Mouse (Mus musculus) neural tube, embryonic 12.5 days (tissue): ENCODE results near the gene Gadd45g. TPM values are rescaled to one million over a fixed set of nuclear protein-coding genes. Genes with fewer than 3 reads are reported as not detected.
A peak's percentile ranks its signal among the peaks of the same experiment; 100 is the strongest.

Experiments
- ATAC-seq: fragments of 200-750 bp; cut with Nextera tagmentation; 2 replicates; pipeline ENCODE4 v1.8.0; 2017; ENCODE audit warnings: low read depth, mild to moderate bottlenecking, moderate TSS enrichment, moderate library complexity; ENCODE audit not compliant: low FRiP score
- H3K27ac ChIP-seq: fragments of 300-500 bp; sonication (generic); 2 replicates; pipeline ENCODE4 v1.5.1; 2016
- H3K27me3 ChIP-seq: fragments of 300-500 bp; sonication (generic); replicated peaks from 2 replicates; pipeline ENCODE4 v1.6.1; 2016; ENCODE audit warnings: mild to moderate bottlenecking
- H3K36me3 ChIP-seq: fragments of 300-500 bp; sonication (generic); 2 replicates; pipeline ENCODE4 v1.6.1; 2016; ENCODE audit warnings: mild to moderate bottlenecking
- H3K4me1 ChIP-seq: fragments of 300-500 bp; sonication (generic); 2 replicates; pipeline ENCODE4 v1.6.1; 2016
- H3K4me2 ChIP-seq: fragments of 300-500 bp; sonication (generic); replicated peaks from 2 replicates; pipeline ENCODE4 v1.6.1; 2016; ENCODE audit warnings: mild to moderate bottlenecking
- H3K4me3 ChIP-seq: fragments of 300-500 bp; sonication (generic); 2 replicates; pipeline ENCODE4 v1.5.1; 2016
- H3K9ac ChIP-seq: fragments of 300-500 bp; sonication (generic); 2 replicates; pipeline ENCODE4 v1.6.1; 2016; ENCODE audit warnings: mild to moderate bottlenecking
- H3K9me3 ChIP-seq: fragments of 300-500 bp; sonication (generic); 2 replicates; pipeline ENCODE4 v1.6.1; 2016; ENCODE audit warnings: mild to moderate bottlenecking
- WGBS: fragments of 180-500 bp; shearing (Covaris S2); methylation state at CpG from one replicate; pipeline ENCODE4 v1.1.7; 2016; 5-methylcytosine and 5-hydroxymethylcytosine counted together
- polyA plus RNA-seq: library from polyadenylated mRNA; unstranded; fragments of >200 nt; fragmentation: Nextera tagmentation; extraction: Ambion mirVana; gene quantifications from 2 replicates; pipeline ENCODE4 v1.2.1, GENCODE M21; 2016

The Gadd45g gene
- polyA plus RNA-seq, 1 experiment from 2014 or later, result 261 TPM

- peaks cover 19% of the 10 kb centered on the region for H3K4me1 ChIP-seq
- H3K9ac ChIP-seq, result no peak overlapping the region
- H3K27me3 ChIP-seq, result peaks cover 53% of the 10 kb centered on the region
- no peak overlapping the region for H3K4me2 ChIP-seq
- no peak overlapping the region for H3K4me3 ChIP-seq
- H3K27ac ChIP-seq, result no peak overlapping the region
- 24% methylated on average over 8 of the region's 8 CpGs for WGBS
- ATAC-seq, result no peak
- no peaks in the 10 kb centered on the region for H3K36me3 ChIP-seq
- H3K9me3 ChIP-seq, result no peaks in the 10 kb centered on the region
Observed at GRCm38 (mm10) chr13:51839250-51840026, 7.0 kb upstream of the Gadd45g start.

GRCm38 (mm10) chr13:51840702-51841101 lies 5.8 kb upstream of the Gadd45g start:
- Histone ChIP-seq H3K27me3 (peaks cover 53% of the 10 kb centered on the region), H3K27ac (no peak overlapping the region), H3K4me2 (no peak overlapping the region), H3K9ac (no peak overlapping the region), H3K4me3 (no peak overlapping the region), H3K9me3 (no peaks in the 10 kb centered on the region), H3K4me1 (peaks cover 27% of the 10 kb centered on the region), H3K36me3 (no peaks in the 10 kb centered on the region)
- 54% methylated on average over 6 of the region's 6 CpGs for WGBS
- ATAC-seq, result no peak

GRCm38 (mm10) chr13:51841541-51842115 lies 4.8 kb upstream of the Gadd45g start:
- Histone ChIP-seq H3K36me3 (no peaks in the 10 kb centered on the region), H3K27me3 (peaks cover 53% of the 10 kb centered on the region), H3K9ac (no peak overlapping the region), H3K9me3 (no peaks in the 10 kb centered on the region), H3K4me1 (peaks cover 27% of the 10 kb centered on the region), H3K27ac (no peak overlapping the region), H3K4me3 (no peak overlapping the region), H3K4me2 (peak overlapping the region; percentile 42; the same call in 1 of the 2 replicates)
- WGBS, result 13% methylated on average over 12 of the region's 12 CpGs
- ATAC-seq, result no peak

- peak overlapping the region; percentile 42 for H3K4me2 ChIP-seq
- ATAC-seq, result no peak
- H3K9me3 ChIP-seq, result no peaks in the 10 kb centered on the region
- no peaks in the 10 kb centered on the region for H3K36me3 ChIP-seq
- peaks cover 48% of the 10 kb centered on the region for H3K27me3 ChIP-seq
- no peak overlapping the region for H3K4me3 ChIP-seq
- H3K9ac ChIP-seq, result no peak overlapping the region
- WGBS, result 6% methylated on average over 5 of the region's 5 CpGs
- H3K27ac ChIP-seq, result no peak overlapping the region
- H3K4me1 ChIP-seq, result peaks cover 30% of the 10 kb centered on the region
Observed at GRCm38 (mm10) chr13:51842191-51842590, 4.3 kb upstream of the Gadd45g start.

- H3K27ac ChIP-seq, result no peak overlapping the region
- H3K4me1 ChIP-seq, result peaks cover 31% of the 10 kb centered on the region
- peak overlapping the region; percentile 23; the same call in 1 of the 2 replicates for H3K9ac ChIP-seq
- no peak overlapping the region for H3K4me3 ChIP-seq
- H3K9me3 ChIP-seq, result no peaks in the 10 kb centered on the region
- ATAC-seq, result no peak
- no peaks in the 10 kb centered on the region for H3K36me3 ChIP-seq
- H3K27me3 ChIP-seq, result peaks cover 48% of the 10 kb centered on the region
- WGBS, result 10% methylated on average over 12 of the region's 12 CpGs
- peak overlapping the region; percentile 42 for H3K4me2 ChIP-seq
Observed at GRCm38 (mm10) chr13:51842773-51843172, 3.7 kb upstream of the Gadd45g start.

- Histone ChIP-seq H3K36me3 (no peaks in the 10 kb centered on the region), H3K4me1 (peaks cover 36% of the 10 kb centered on the region), H3K4me2 (0 out of 2 replicates have a peak overlapping the region, but pooled peaks have one; percentile 42)
Observed at GRCm38 (mm10) chr13:51843298-51843697, 3.2 kb upstream of the Gadd45g start.

GRCm38 (mm10) chr13:51844118-51844517 lies 2.4 kb upstream of the Gadd45g start:
- Histone ChIP-seq H3K36me3 (no peaks in the 10 kb centered on the region), H3K4me3 (no peak overlapping the region), H3K27ac (no peak overlapping the region), H3K9ac (no peak overlapping the region), H3K27me3 (peaks cover 38% of the 10 kb centered on the region), H3K4me1 (peaks cover 44% of the 10 kb centered on the region), H3K4me2 (no peak overlapping the region), H3K9me3 (no peaks in the 10 kb centered on the region)
- WGBS, result 84% methylated on average over 10 of the region's 10 CpGs
- ATAC-seq, result no peak

More at GRCm38 (mm10) chr13:51843298-51843697, 3.2 kb upstream of the Gadd45g start:
- WGBS, result 66% methylated on average over 4 of the region's 4 CpGs
- H3K27me3 ChIP-seq, result peaks cover 43% of the 10 kb centered on the region
- H3K9ac ChIP-seq, result no peak overlapping the region
- no peak for ATAC-seq
- H3K4me3 ChIP-seq, result no peak overlapping the region
- no peaks in the 10 kb centered on the region for H3K9me3 ChIP-seq
- H3K27ac ChIP-seq, result no peak overlapping the region

- Histone ChIP-seq H3K4me2 (peak overlapping the region; percentile 82; the same call in 1 of the 2 replicates), H3K27me3 (peaks cover 34% of the 10 kb centered on the region), H3K9me3 (no peaks in the 10 kb centered on the region), H3K4me3 (no peak overlapping the region), H3K27ac (no peak overlapping the region), H3K4me1 (peaks cover 50% of the 10 kb centered on the region), H3K9ac (no peak overlapping the region), H3K36me3 (no peaks in the 10 kb centered on the region)
- no peak for ATAC-seq
- 19% methylated on average over 10 of the region's 10 CpGs for WGBS
Observed at GRCm38 (mm10) chr13:51844661-51845060, 1.8 kb upstream of the Gadd45g start.

GRCm38 (mm10) chr13:51845072-51845471 lies 1.4 kb upstream of the Gadd45g start:
- Histone ChIP-seq H3K9ac (peak overlapping the region; percentile 60; the same call in 1 of the 2 replicates), H3K27ac (peak overlapping the region; percentile 82; the same call in 1 of the 2 replicates), H3K36me3 (no peaks in the 10 kb centered on the region), H3K4me1 (peaks cover 54% of the 10 kb centered on the region), H3K9me3 (no peaks in the 10 kb centered on the region), H3K27me3 (peaks cover 34% of the 10 kb centered on the region), H3K4me3 (peak overlapping the region; percentile 41; the same call in 1 of the 2 replicates), H3K4me2 (peak overlapping the region; percentile 82)
- 10% methylated on average over 10 of the region's 10 CpGs for whole genome bisulfite sequencing
- ATAC-seq, result no peak

GRCm38 (mm10) chr13:51845591-51846191 lies 787 bp upstream of the Gadd45g start:
- H3K27ac ChIP-seq, result peak overlapping the region; percentile 82
- H3K9ac ChIP-seq, result peak overlapping the region; percentile 60
- H3K9me3 ChIP-seq, result no peaks in the 10 kb centered on the region
- WGBS, result 0% methylated on average over 45 of the region's 45 CpGs
- no peaks in the 10 kb centered on the region for H3K36me3 ChIP-seq
- H3K27me3 ChIP-seq, result peaks cover 31% of the 10 kb centered on the region
- H3K4me2 ChIP-seq, result peak overlapping the region; percentile 82
- peak overlapping the region; percentile 41 for H3K4me3 ChIP-seq
- peak; percentile 70 for ATAC-seq
- peaks cover 52% of the 10 kb centered on the region for H3K4me1 ChIP-seq

GRCm38 (mm10) chr13:51846868-51847793 lies 653 bp downstream of the Gadd45g start:
- peak overlapping the region; percentile 67 for H3K4me3 ChIP-seq
- H3K27ac ChIP-seq, result peak overlapping the region; percentile 82
- no peaks in the 10 kb centered on the region for H3K9me3 ChIP-seq
- ATAC-seq, result 0 out of 2 replicates have a peak, but pooled peaks have one; percentile 10
- under 1% methylated on average over 63 of the region's 63 CpGs for WGBS
- H3K36me3 ChIP-seq, result no peaks in the 10 kb centered on the region
- peak overlapping the region; percentile 78 for H3K9ac ChIP-seq
- peak overlapping the region; percentile 82 for H3K4me2 ChIP-seq
- peaks cover 26% of the 10 kb centered on the region for H3K27me3 ChIP-seq
- H3K4me1 ChIP-seq, result peaks cover 47% of the 10 kb centered on the region
